Mouse (Mus musculus) spleen, adult 2 months (tissue): ENCODE results near the gene Hoxa9. TPM values are rescaled to one million over a fixed set of nuclear protein-coding genes. Genes with fewer than 3 reads are reported as not detected.

ENCODE experiments used
- DNase-seq, 2 experiments: peaks; one replicate each; pipeline versions ENCODE4 v3.0.0 to v3.0.0-alpha.2; 2012 to 2021; ENCODE audit warnings: low spot score in 2 of 2, low read depth in 1 of 2
- H3K27ac ChIP-seq: fragments of 200-500 bp; 2 replicates; pipeline ENCODE4 v1.5.1; 2012; ENCODE audit warnings: low read length, inconsistent platforms; ENCODE audit not compliant: insufficient read depth
- H3K27me3 ChIP-seq: fragments of 200-500 bp; 2 replicates; pipeline ENCODE4 v1.6.1; 2012; ENCODE audit warnings: mild to moderate bottlenecking, moderate library complexity, low read length, inconsistent platforms; ENCODE audit not compliant: control insufficient read depth, insufficient read depth
- H3K36me3 ChIP-seq: fragments of 200-500 bp; 2 replicates; pipeline ENCODE4 v1.6.1; 2012; ENCODE audit warnings: mild to moderate bottlenecking, low read length, inconsistent platforms; ENCODE audit not compliant: control insufficient read depth, insufficient read depth
- H3K4me1 ChIP-seq: fragments of 200-500 bp; 2 replicates; pipeline ENCODE4 v1.6.1; 2011; ENCODE audit warnings: inconsistent platforms; ENCODE audit not compliant: control insufficient read depth, insufficient read depth, insufficient read length
- H3K4me3 ChIP-seq: fragments of 200-500 bp; 2 replicates; pipeline ENCODE4 v1.5.1; 2011; ENCODE audit warnings: mild to moderate bottlenecking, inconsistent platforms; ENCODE audit not compliant: insufficient read depth, insufficient read length; ENCODE audit errors: extremely low read depth
- CTCF ChIP-seq: fragments of 200-500 bp; IDR thresholded peaks from 2 replicates; pipeline ENCODE4 v1.5.1; 2011; ENCODE audit warnings: mild to moderate bottlenecking, inconsistent platforms; ENCODE audit not compliant: insufficient read depth, insufficient read length, insufficient replicate concordance; ENCODE audit errors: extremely low read depth
- POLR2A ChIP-seq: fragments of 200-500 bp; IDR thresholded peaks from 2 replicates; pipeline ENCODE4 v1.6.1; 2011; ENCODE audit warnings: low read depth, low read length, inconsistent platforms
- WGBS: fragments of 180-500 bp; shearing (Covaris S2); methylation state at CpG from one replicate; pipeline ENCODE4 v1.1.7; 2018; 5-methylcytosine and 5-hydroxymethylcytosine counted together
- polyA plus RNA-seq: library from polyadenylated mRNA; depleted of rRNA; stranded (reverse); fragments of >200 nt; gene quantifications from 2 replicates; pipeline ENCODE4 v1.2.3, GENCODE M21; 2012

The Hoxa9 gene
- polyA plus RNA-seq, 1 experiment: 0.18 TPM

GRCm38 (mm10) chr6:52180213-52180710 lies 50.6 kb downstream of the Hoxa9 start:
- TF ChIP-seq CTCF (no peak), POLR2A (no peak)
- no peak overlapping the region for H3K4me3 ChIP-seq
- no peaks in the 10 kb centered on the region for H3K4me1 ChIP-seq
- H3K27me3 ChIP-seq: peaks cover 2% of the 10 kb centered on the region; the same call in 1 of the 2 replicates
- 87% methylated on average over 11 of the region's 11 CpGs for WGBS
- H3K36me3 ChIP-seq: no peaks in the 10 kb centered on the region
- H3K27ac ChIP-seq: no peak overlapping the region
- DNase-seq: no peak

GRCm38 (mm10) chr6:52179690-52180089 lies 51.2 kb downstream of the Hoxa9 start:
- WGBS: 81% methylated on average over 10 of the region's 10 CpGs
- Histone ChIP-seq H3K27ac (no peak overlapping the region), H3K4me1 (no peaks in the 10 kb centered on the region), H3K27me3 (peaks cover 2% of the 10 kb centered on the region; the same call in 1 of the 2 replicates), H3K4me3 (no peak overlapping the region), H3K36me3 (no peaks in the 10 kb centered on the region)
- no peak for DNase-seq
- TF ChIP-seq POLR2A: no peak
- no peak for TF ChIP-seq CTCF

GRCm38 (mm10) chr6:52178918-52179665 lies 51.8 kb downstream of the Hoxa9 start:
- Histone ChIP-seq H3K27me3 (peaks cover 2% of the 10 kb centered on the region; the same call in 1 of the 2 replicates), H3K27ac (no peak overlapping the region), H3K36me3 (no peaks in the 10 kb centered on the region), H3K4me1 (no peaks in the 10 kb centered on the region), H3K4me3 (no peak overlapping the region)
- no peak for TF ChIP-seq POLR2A
- TF ChIP-seq CTCF: no peak
- no peak for DNase-seq
- 79% methylated on average over 4 of the region's 4 CpGs for WGBS

- H3K4me1 ChIP-seq: no peaks in the 10 kb centered on the region
- H3K4me3 ChIP-seq: no peak overlapping the region
- no peak overlapping the region for H3K27ac ChIP-seq
- H3K36me3 ChIP-seq: no peaks in the 10 kb centered on the region
- H3K27me3 ChIP-seq: peaks cover 2% of the 10 kb centered on the region; the same call in 1 of the 2 replicates
- DNase-seq: no peak
- no peak for TF ChIP-seq CTCF
- no peak for TF ChIP-seq POLR2A
- 81% methylated on average over 9 of the region's 9 CpGs for WGBS
Observed at GRCm38 (mm10) chr6:52177806-52178205, 53.1 kb downstream of the Hoxa9 start.

- DNase-seq: no peak
- no peaks in the 10 kb centered on the region for H3K4me1 ChIP-seq
- H3K27me3 ChIP-seq: peaks cover 2% of the 10 kb centered on the region; the same call in 1 of the 2 replicates
- no peak for TF ChIP-seq POLR2A
- no peak for TF ChIP-seq CTCF
- H3K36me3 ChIP-seq: no peaks in the 10 kb centered on the region
- WGBS: 79% methylated on average over 36 of the region's 36 CpGs
- 0 out of 2 replicates have a peak within 1 kb of the TSS, but pooled peaks have one; percentile 2 for H3K27ac ChIP-seq
- no peak within 1 kb of the TSS; the same call in 1 of the 2 replicates for H3K4me3 ChIP-seq
Observed at GRCm38 (mm10) chr6:52177061-52177735, 53.7 kb downstream of the Hoxa9 start, which contains the start of gene 5730596B20Rik. Gene 5730596B20Rik (plus strand): TSS chr6:52177498.

GRCm38 (mm10) chr6:52176391-52176790 lies 54.5 kb downstream of the Hoxa9 start:
- Histone ChIP-seq H3K36me3 (no peaks in the 10 kb centered on the region), H3K4me3 (no peak overlapping the region), H3K27me3 (peaks cover 2% of the 10 kb centered on the region; the same call in 1 of the 2 replicates), H3K4me1 (no peaks in the 10 kb centered on the region), H3K27ac (0 out of 2 replicates have a peak overlapping the region, but pooled peaks have one; percentile 2)
- WGBS: 79% methylated on average over 6 of the region's 6 CpGs
- no peak for DNase-seq
- TF ChIP-seq CTCF: no peak
- TF ChIP-seq POLR2A: no peak
